Mouse (Mus musculus) lung, adult 2 months (tissue): ENCODE measurements at regions not wholly inside any gene's neighbourhood (a gene's known extent, or its start where the extent isn't known, plus 50 kb on each side); places are given as distances from the start of the nearest gene placed in this dataset.

Experiments used
- CTCF ChIP-seq: fragments of 200-500 bp; IDR thresholded peaks from 2 replicates; pipeline ENCODE4 v1.5.1; 2011; ENCODE audit warnings: mild to moderate bottlenecking, low read length, control low read depth; ENCODE audit not compliant: insufficient read depth
- POLR2A ChIP-seq: fragments of 200-500 bp; IDR thresholded peaks from 2 replicates; pipeline ENCODE4 v1.6.1; 2011; ENCODE audit warnings: low read depth, mild to moderate bottlenecking, control low read depth, low read length, borderline replicate concordance; ENCODE audit errors: extremely low read depth

DNA sequence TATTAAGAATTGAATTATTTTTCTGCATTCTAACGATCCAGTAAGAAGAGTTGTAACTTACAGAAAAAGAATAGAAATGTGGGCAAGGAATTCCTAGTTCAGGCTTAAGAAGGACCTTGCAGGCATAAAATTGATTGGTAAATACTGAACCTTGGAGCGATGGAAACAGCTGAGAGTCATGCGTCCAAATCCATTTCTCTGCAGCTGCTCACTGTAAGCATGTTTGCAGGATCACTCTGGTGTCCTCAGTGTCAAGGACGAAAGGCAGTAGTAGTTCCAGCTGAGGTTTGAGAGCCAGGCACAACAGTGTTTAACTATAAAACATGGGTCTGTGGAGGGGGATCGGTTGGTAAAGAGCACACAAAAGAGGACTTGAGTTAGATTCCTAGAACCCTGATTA is 89.1 kb upstream of the Rgma start:
- no peak for TF ChIP-seq CTCF
- TF ChIP-seq POLR2A, result no peak
